Comparison of ENCODE assay signal across 22 mouse cellular contexts in genomic region chr7:105608467-105608866, GRCm38 (mm10). TPM values are rescaled to one million over a fixed set of nuclear protein-coding genes. Genes with fewer than 3 reads are reported as not detected.
"Had no signal": no experiment of that assay in that cellular context is flagged by ENCODE, and none has a peak within 500 bp of the region (broad histone marks: within the 10 kb centered on the region; RNA-seq: fewer than 3 reads in every experiment).

No protein-coding gene starts in this region.

- H3K9ac ChIP-seq: liver, embryonic 13.5 days; neural tube, embryonic 12.5 days; neural tube, embryonic 15.5 days had no signal

- H3K9me3 ChIP-seq: liver, embryonic 13.5 days; neural tube, embryonic 15.5 days had no signal

- DNase-seq: kidney, adult 18-20 months; kidney, adult 9 months; kidney, postnatal 25 days; layer of hippocampus, adult 9-11 months; liver, embryonic 13.5 days; lung, adult 2 months; lung, postnatal 14 days; lung, postnatal 4 days; midbrain, embryonic 14.5 days; retina, postnatal 1 day; right cerebral cortex, postnatal 25 days; thymus, postnatal 25 days had no signal

- H3K27me3 ChIP-seq: liver, embryonic 13.5 days; neural tube, embryonic 12.5 days; neural tube, embryonic 15.5 days had no signal

- H3K4me1 ChIP-seq: liver, embryonic 13.5 days; neural tube, embryonic 12.5 days; neural tube, embryonic 15.5 days had no signal

- H3K4me2 ChIP-seq: liver, embryonic 13.5 days; midbrain, embryonic 11.5 days; neural tube, embryonic 12.5 days; neural tube, embryonic 15.5 days had no signal

- ATAC-seq: intestine, embryonic 16.5 days had no signal

- H3K4me3 ChIP-seq: layer of hippocampus, adult 2 months; liver, embryonic 13.5 days; megakaryocyte, embryonic 14.5 days; neural tube, embryonic 12.5 days; neural tube, embryonic 15.5 days had no signal

- H3K27ac ChIP-seq: layer of hippocampus, adult 2 months; liver, embryonic 13.5 days; neural tube, embryonic 12.5 days; neural tube, embryonic 15.5 days; stomach, postnatal 0 days had no signal

RNA-seq across cellular contexts. Expression of gene Hpx, which starts 8.5 kb away (rescaled TPM):
- total RNA-seq: layer of hippocampus, postnatal 25 days; left cerebral cortex, postnatal 10 days; midbrain, postnatal 0 days had no signal
